ENCODE assay signal across 20 mouse cellular contexts in the genomic region with DNA sequence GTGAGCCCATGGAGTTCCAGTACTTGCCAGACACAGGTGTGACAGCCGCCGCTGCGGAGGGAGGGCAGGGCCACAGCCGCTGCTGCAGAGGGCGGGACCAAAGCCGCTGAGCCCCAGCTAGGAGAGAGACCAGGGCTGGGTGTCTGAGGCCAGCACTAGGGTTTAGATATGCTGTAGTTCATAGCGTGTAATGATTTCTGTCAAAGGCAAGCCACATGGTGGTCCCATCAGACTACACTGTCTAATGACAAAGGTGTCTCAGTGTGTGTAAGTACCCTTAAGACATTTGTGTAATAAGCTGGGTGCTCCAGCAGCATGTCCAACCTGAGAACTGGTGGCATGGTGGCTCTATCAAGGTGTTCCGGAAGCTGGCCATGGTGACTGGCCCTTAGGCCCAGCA. TPM values are rescaled to one million over a fixed set of nuclear protein-coding genes. Genes with fewer than 3 reads are reported as not detected.
DNase-seq lines count a peak whose midpoint lies in the region; ATAC-seq and TF ChIP-seq lines count a peak whose summit lies in the region.
"Had no signal": no experiment of that assay in that cellular context is flagged by ENCODE, and none has a peak within 500 bp of the region (broad histone marks: within the 10 kb centered on the region; RNA-seq: fewer than 3 reads in every experiment).

No protein-coding gene starts in this region.

- H3K9ac ChIP-seq in liver, embryonic 11.5 days (ENCODE audit: low read depth, low read length) = no peak overlapping the region
- H3K9ac ChIP-seq: forebrain, embryonic 13.5 days; forebrain, embryonic 15.5 days; forebrain, postnatal 0 days had no signal

- ATAC-seq in liver, embryonic 11.5 days (replicated peaks; ENCODE audit: low FRiP score) = no peak
- ATAC-seq: activated CD4-positive, CD25-positive, alpha-beta regulatory T cell, adult 4 months; forebrain, embryonic 13.5 days; forebrain, embryonic 15.5 days; forebrain, postnatal 0 days had no signal

- no peaks in the 10 kb centered on the region for H3K27me3 ChIP-seq in liver, embryonic 11.5 days (replicated peaks; ENCODE audit: control insufficient read depth, insufficient read depth, low read length)
- no peaks in the 10 kb centered on the region for H3K27me3 ChIP-seq in E14TG2a.4 (ENCODE audit: insufficient read depth, low read length)
- H3K27me3 ChIP-seq: forebrain, embryonic 13.5 days; forebrain, embryonic 15.5 days had no signal

- no peak overlapping the region for H3K4me2 ChIP-seq in liver, embryonic 11.5 days
- H3K4me2 ChIP-seq: forebrain, embryonic 13.5 days; forebrain, embryonic 15.5 days had no signal

- intact Hi-C loops in left cerebral cortex, postnatal 10 days (cut with DNase I) = no loop called here

- H3K27ac ChIP-seq in liver, embryonic 11.5 days (ENCODE audit: low read depth, low read length) = no peak overlapping the region
- H3K27ac ChIP-seq: forebrain, embryonic 13.5 days; forebrain, embryonic 15.5 days had no signal

- H3K36me3 ChIP-seq in liver, embryonic 11.5 days (ENCODE audit: control insufficient read depth, insufficient read depth, low read length) = peaks cover 52% of the 10 kb centered on the region
- H3K36me3 ChIP-seq in E14TG2a.4 (ENCODE audit: insufficient read depth, low read length) = peaks cover 81% of the 10 kb centered on the region

- 83% methylated on average over 8 of the region's 8 CpGs for WGBS in liver, embryonic 11.5 days

- H3K4me3 ChIP-seq in liver, embryonic 11.5 days (ENCODE audit: low read depth, low read length) = no peak overlapping the region
- peak overlapping the region; percentile 62 for H3K4me3 ChIP-seq in E14TG2a.4 (replicated peaks; ENCODE audit: low read length)
- H3K4me3 ChIP-seq: forebrain, embryonic 13.5 days; forebrain, embryonic 15.5 days had no signal

- TF ChIP-seq CTCF in E14TG2a.4 (conservative IDR thresholded peaks at IDR 0.05; ENCODE audit: low read length) = no peak

- H3K4me1 ChIP-seq in liver, embryonic 11.5 days (replicated peaks; ENCODE audit: control insufficient read depth, insufficient read depth, low read length) = peaks cover 34% of the 10 kb centered on the region
- H3K4me1 ChIP-seq in E14TG2a.4 (replicated peaks; ENCODE audit: low read depth, low read length) = peaks cover 43% of the 10 kb centered on the region

- peak; percentile 92 for DNase-seq in heart, adult 11 months
- DNase-seq in heart, adult 18-20 months = no peak
- DNase-seq in liver (peak; percentile 35), ZHBTc4 (ENCODE audit: low read depth, low spot score) (peak; percentile 53), MN1 (ENCODE audit: low spot score) (no peak)
- no peak for DNase-seq in liver, embryonic 11.5 days (ENCODE audit: low spot score)
- no peak for DNase-seq in left cerebral cortex, postnatal 10 days (ENCODE audit: extremely low spot score in 1 of 2, low spot score in 2 of 2)
- DNase-seq: adrenal gland, adult 8-10 months; adrenal gland, postnatal 14 days; adrenal gland, postnatal 36 days; cerebellum, adult 2 months; cerebellum, adult 9-10 months; cerebellum, postnatal 10 days; cerebellum, postnatal 25 days; forebrain, postnatal 0 days had no signal

- H3K9me3 ChIP-seq in liver, embryonic 11.5 days (ENCODE audit: control insufficient read depth, low read length) = no peaks in the 10 kb centered on the region
- H3K9me3 ChIP-seq in E14TG2a.4 (ENCODE audit: low read length) = no peaks in the 10 kb centered on the region
- H3K9me3 ChIP-seq: forebrain, embryonic 13.5 days; forebrain, embryonic 15.5 days; G1E had no signal

RNA-seq across cellular contexts. Expression of a gene that starts 4.4 kb away (rescaled TPM):
- total RNA-seq in heart, adult 18-20 months (2021) = 10 to 100 TPM; 25.4 to 30.2 TPM
- 57.1 and 57.7 TPM in 2 replicates for polyA plus RNA-seq in liver, embryonic 11.5 days (2014; fragmentation: Nextera tagmentation; extraction: Ambion mirVana)
- total RNA-seq in left cerebral cortex, postnatal 10 days (2021) = 10 to 100 TPM; 21.3 to 21.9 TPM

RNA-seq across cellular contexts. Expression of a gene that starts 21.9 kb away (rescaled TPM):
- total RNA-seq in heart, adult 18-20 months (2021) = 10 to 100 TPM; 20.3 to 24.1 TPM
- polyA plus RNA-seq in liver, embryonic 11.5 days (2014; fragmentation: Nextera tagmentation; extraction: Ambion mirVana) = 32.3 and 34.8 TPM in 2 replicates
- total RNA-seq in left cerebral cortex, postnatal 10 days (2021) = 10 to 100 TPM; 24.6 to 26.5 TPM

RNA-seq across cellular contexts. Expression of a gene that starts 31.6 kb away (rescaled TPM):
- 10 to 100 TPM; 20.5 to 31.3 TPM for total RNA-seq in heart, adult 18-20 months (2021)
- polyA plus RNA-seq in liver, embryonic 11.5 days (2014; fragmentation: Nextera tagmentation; extraction: Ambion mirVana) = 24.0 and 28.0 TPM in 2 replicates
- 10 to 100 TPM; 70.9 to 79.7 TPM for total RNA-seq in left cerebral cortex, postnatal 10 days (2021)

RNA-seq across cellular contexts. Expression of a gene that starts 40.0 kb away (rescaled TPM):
- 10 to 100 TPM; 56.5 to 59.3 TPM for total RNA-seq in heart, adult 18-20 months (2021)
- polyA plus RNA-seq in liver, embryonic 11.5 days (2014; fragmentation: Nextera tagmentation; extraction: Ambion mirVana) = 175 and 189 TPM in 2 replicates
- 10 to 100 TPM; 68.2 to 71.7 TPM for total RNA-seq in left cerebral cortex, postnatal 10 days (2021)

RNA-seq across cellular contexts. Expression of a gene that starts 46.9 kb away (rescaled TPM):
- 10 to 100 TPM; 21.5 to 25.2 TPM for total RNA-seq in heart, adult 18-20 months (2021)
- 27.4 and 28.1 TPM in 2 replicates for polyA plus RNA-seq in liver, embryonic 11.5 days (2014; fragmentation: Nextera tagmentation; extraction: Ambion mirVana)
- 10 to 100 TPM; 11.9 to 14.3 TPM for total RNA-seq in left cerebral cortex, postnatal 10 days (2021)

Comparison
In these comparisons a context has a peak if more than half of its experiments do, and no peak if none do; other contexts are left out.
1. DNase-seq: peak in heart, adult 11 months (single experiment), liver (single experiment) and ZHBTc4 (single experiment); none in heart, adult 18-20 months (0 of 2), liver, embryonic 11.5 days (single experiment), left cerebral cortex, postnatal 10 days (0 of 2) and MN1 (single experiment).